Mouse (Mus musculus): ENCODE measurements at regions not wholly inside any gene's neighbourhood (a gene's known extent, or its start where the extent isn't known, plus 50 kb on each side); places are given as distances from the start of the nearest gene placed in this dataset.
"Not testable (repeated sequence)": the region's sequence is repeated elsewhere in the genome, so short reads cannot be mapped to it uniquely, and the experiment has no call there.

DNA sequence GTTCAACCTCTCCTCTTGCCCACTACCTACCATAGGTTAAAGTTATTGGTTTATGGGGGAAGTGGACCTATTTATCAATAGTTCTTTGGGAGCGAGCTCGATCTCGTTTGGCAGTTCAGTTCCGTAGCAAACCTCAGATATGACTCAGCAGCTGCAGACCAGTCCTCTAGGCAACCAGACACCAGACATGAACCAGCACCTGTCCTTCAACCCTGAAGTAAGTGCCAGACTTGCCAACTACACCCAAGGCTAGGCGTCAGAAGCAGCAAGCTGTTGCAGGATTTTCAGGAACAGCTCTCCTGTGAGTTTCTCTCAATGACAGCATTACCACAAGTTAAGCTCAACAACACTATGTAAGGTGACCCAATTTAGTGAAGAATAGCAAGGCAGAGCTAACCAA lies 53.3 kb upstream of the Trdn start:
- no peaks in the 10 kb centered on the region for H3K27me3 ChIP-seq (ENCODE audit: control insufficient read depth, insufficient read depth, low read depth, low read length)
- no peak for ATAC-seq (ENCODE audit: low read depth)
- 75% methylated on average over 5 of the region's 5 CpGs for WGBS
- no peaks in the 10 kb centered on the region for H3K9me3 ChIP-seq (ENCODE audit: control insufficient read depth, low read length)
- no peak overlapping the region for H3K4me2 ChIP-seq (ENCODE audit: low read depth, low read length)
- H3K27ac ChIP-seq (ENCODE audit: low read length) = no peak overlapping the region
- no peak overlapping the region for H3K9ac ChIP-seq (ENCODE audit: low read length)
- H3K4me3 ChIP-seq (ENCODE audit: low read length) = no peak overlapping the region
- H3K36me3 ChIP-seq (ENCODE audit: control insufficient read depth, insufficient read depth, low read length) = no peaks in the 10 kb centered on the region
- no peaks in the 10 kb centered on the region for H3K4me1 ChIP-seq (replicated peaks; ENCODE audit: control insufficient read depth, insufficient read depth, low read length)

DNA sequence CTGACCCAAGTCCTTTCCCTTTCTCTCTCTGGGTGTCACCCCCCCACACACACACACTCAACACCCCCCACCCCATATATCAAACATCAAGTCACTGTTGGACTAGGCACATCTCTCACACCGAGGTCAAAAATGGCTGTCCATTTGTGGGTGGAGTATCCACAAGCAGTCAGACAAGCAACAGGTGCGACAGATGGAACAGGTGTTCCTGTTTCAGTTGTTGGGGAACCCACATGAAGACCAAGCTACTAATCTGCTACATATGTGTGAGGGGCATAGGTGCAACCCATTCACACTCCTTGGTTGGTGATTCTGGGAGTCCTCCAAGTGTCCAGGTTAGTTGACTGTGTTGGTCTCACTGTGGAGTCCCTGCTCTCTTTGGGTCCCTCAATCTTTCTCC lies 58.1 kb upstream of the Trdn start:
- Histone ChIP-seq H3K27me3 (ENCODE audit: control insufficient read depth, insufficient read depth, low read depth, low read length) (no peaks in the 10 kb centered on the region), H3K9ac (ENCODE audit: low read length) (no peak overlapping the region), H3K4me3 (ENCODE audit: low read length) (no peak overlapping the region), H3K27ac (ENCODE audit: low read length) (no peak overlapping the region), H3K9me3 (ENCODE audit: control insufficient read depth, low read length) (no peaks in the 10 kb centered on the region), H3K4me1 (replicated peaks; ENCODE audit: control insufficient read depth, insufficient read depth, low read length) (no peaks in the 10 kb centered on the region), H3K36me3 (ENCODE audit: control insufficient read depth, insufficient read depth, low read length) (no peaks in the 10 kb centered on the region), H3K4me2 (ENCODE audit: low read depth, low read length) (no peak overlapping the region)
- 92% methylated on average over 2 of the region's 2 CpGs for WGBS
- no peak for ATAC-seq (ENCODE audit: low read depth)

DNA sequence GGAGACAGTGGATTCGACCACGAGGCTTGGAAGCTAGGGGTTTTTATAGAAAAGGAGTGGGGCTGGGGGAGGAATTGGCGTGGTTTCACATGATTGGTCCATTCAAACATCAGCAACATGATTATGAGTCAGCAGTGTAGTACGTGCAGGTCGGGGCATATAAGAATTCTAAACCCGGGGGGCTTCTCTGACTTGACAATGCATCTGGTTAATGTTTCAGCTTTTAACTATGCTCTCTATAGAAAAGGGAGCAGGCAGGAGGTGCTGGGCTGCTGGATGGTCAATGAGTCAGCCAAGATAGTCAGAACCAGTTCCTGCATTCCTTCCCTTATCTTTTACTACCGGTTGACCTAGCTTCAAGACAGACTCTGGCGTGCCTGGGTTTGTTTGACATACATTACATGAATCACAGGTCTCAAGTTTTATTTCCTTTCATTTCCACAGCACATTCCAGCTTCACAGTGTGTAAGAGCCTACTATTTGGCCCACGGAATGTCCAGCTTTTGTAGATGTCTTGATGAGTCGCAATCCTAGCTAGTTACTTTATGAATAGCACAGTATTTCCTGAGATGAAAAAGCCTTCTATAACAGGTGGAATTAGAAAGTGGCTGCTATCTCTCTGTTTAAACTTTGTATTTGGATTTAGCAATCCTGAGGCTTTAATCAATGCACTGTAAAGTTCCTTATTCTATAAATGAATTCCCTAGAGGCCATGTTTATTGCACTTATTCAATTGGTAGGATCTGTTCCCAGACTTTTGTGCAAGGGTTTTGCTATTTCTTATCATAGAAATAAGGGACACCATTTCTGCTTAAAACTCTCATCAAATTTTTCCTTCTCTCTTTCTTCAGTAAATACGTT lies 94.7 kb upstream of the Nkain2 start:
- Histone ChIP-seq H3K27me3 (ENCODE audit: control insufficient read depth, insufficient read depth, low read depth, low read length) (no peaks in the 10 kb centered on the region), H3K9ac (ENCODE audit: low read length) (no peak overlapping the region), H3K4me3 (ENCODE audit: low read length) (no peak overlapping the region), H3K27ac (ENCODE audit: low read length) (no peak overlapping the region), H3K9me3 (ENCODE audit: control insufficient read depth, low read length) (no peaks in the 10 kb centered on the region), H3K4me1 (replicated peaks; ENCODE audit: control insufficient read depth, insufficient read depth, low read length) (no peaks in the 10 kb centered on the region), H3K4me2 (ENCODE audit: low read depth, low read length) (no peak overlapping the region), H3K36me3 (ENCODE audit: control insufficient read depth, insufficient read depth, low read length) (no peaks in the 10 kb centered on the region)
- ATAC-seq (ENCODE audit: low read depth) = 0 out of 2 replicates have a peak, but pooled peaks have one; percentile 31
- 53% methylated on average over 11 of the region's 11 CpGs for WGBS

DNA sequence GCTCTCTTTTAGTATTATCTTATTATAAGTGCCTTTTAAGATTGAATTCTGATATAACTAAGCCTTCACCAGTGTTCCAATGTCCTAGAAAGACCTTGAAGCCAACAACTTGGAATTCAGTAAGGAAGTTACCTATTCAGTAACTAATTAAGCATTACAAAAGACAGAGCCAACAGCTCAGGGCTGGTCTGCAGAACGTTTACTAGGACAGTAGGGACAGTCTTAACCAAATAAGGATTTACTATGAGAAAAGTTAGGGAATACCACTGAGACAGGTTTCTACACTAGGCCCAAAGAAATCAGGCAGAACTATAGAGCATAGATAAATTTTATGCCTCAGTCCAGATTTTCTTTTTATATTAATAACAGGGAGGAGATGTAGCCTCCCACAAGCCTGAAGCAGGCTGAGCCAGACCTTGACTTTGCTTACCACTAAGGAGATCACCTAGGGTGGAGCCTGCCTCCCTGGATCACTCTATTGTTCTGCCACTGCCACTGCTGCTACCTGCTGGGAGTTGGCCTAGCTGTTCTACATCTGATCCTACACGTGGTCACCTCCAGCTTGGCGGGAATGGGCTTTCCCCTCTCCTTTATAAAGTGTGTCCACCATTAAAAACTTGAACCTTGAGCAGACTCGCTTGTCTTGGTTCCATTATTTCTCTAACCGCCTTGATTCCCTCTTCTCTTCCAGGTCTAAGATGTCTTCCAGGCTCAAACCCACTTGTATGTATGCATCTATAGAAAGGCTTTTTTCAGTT lies 68.2 kb upstream of the Nkain2 start:
- H3K4me1 ChIP-seq (replicated peaks; ENCODE audit: control insufficient read depth, insufficient read depth, low read length); H3K9me3 ChIP-seq (ENCODE audit: control insufficient read depth, low read length); H3K36me3 ChIP-seq (ENCODE audit: control insufficient read depth, insufficient read depth, low read length); H3K27ac ChIP-seq (ENCODE audit: low read length); H3K4me3 ChIP-seq (ENCODE audit: low read length); H3K4me2 ChIP-seq (ENCODE audit: low read depth, low read length); H3K9ac ChIP-seq (ENCODE audit: low read length); H3K27me3 ChIP-seq (ENCODE audit: control insufficient read depth, insufficient read depth, low read depth, low read length); ATAC-seq (ENCODE audit: low read depth): not testable (repeated sequence)
- 80% methylated on average over 5 of the region's 5 CpGs for WGBS

DNA sequence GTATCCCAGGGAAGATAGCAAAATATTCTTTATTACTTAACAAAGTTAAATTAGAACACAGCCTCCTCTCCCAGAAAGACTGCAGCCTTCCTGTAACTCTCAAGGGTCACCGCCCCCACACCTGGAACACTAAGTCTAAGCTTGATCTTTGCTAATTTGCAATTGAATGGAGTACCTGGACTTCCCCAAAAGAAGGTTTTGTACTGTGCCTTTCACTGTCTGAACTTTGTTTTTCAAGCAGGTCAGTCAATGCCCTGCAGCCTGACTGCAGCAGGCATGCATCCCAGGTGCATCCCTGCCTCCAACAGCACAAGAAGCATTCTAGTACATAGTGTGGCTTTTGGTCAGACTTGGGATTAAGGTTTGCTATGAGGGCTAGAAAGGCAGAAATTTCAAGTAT lies 67.2 kb upstream of the Nkain2 start:
- 79% methylated on average over 1 of the region's 1 CpGs for WGBS
- H3K36me3 ChIP-seq (ENCODE audit: control insufficient read depth, insufficient read depth, low read length); H3K4me3 ChIP-seq (ENCODE audit: low read length); ATAC-seq (ENCODE audit: low read depth); H3K9me3 ChIP-seq (ENCODE audit: control insufficient read depth, low read length); H3K9ac ChIP-seq (ENCODE audit: low read length); H3K27me3 ChIP-seq (ENCODE audit: control insufficient read depth, insufficient read depth, low read depth, low read length); H3K4me1 ChIP-seq (replicated peaks; ENCODE audit: control insufficient read depth, insufficient read depth, low read length); H3K4me2 ChIP-seq (ENCODE audit: low read depth, low read length); H3K27ac ChIP-seq (ENCODE audit: low read length): not testable (repeated sequence)

DNA sequence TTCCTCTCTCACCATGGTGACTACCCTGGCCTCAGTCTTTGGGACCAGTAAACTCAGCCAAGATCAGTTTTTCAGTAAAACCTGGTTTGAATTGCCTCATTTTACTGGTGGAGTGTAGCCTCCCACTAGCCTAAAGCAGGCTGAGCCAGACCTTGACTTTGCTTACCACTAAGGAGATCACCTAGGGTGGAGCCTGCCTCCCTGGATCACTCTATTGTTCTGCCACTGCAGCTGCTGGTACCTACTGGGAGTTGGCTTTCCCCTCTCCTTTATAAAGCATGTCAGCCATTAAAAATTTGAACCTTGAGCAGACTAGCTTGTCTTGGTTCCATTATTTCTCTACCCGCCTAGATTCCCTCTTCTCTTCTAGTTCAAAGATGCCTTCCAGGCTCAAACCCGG lies 63.5 kb upstream of the Nkain2 start:
- not testable (repeated sequence) for H3K36me3 ChIP-seq (ENCODE audit: control insufficient read depth, insufficient read depth, low read length); H3K4me2 ChIP-seq (ENCODE audit: low read depth, low read length); H3K4me3 ChIP-seq (ENCODE audit: low read length); ATAC-seq (ENCODE audit: low read depth); H3K27me3 ChIP-seq (ENCODE audit: control insufficient read depth, insufficient read depth, low read depth, low read length); H3K4me1 ChIP-seq (replicated peaks; ENCODE audit: control insufficient read depth, insufficient read depth, low read length); H3K9me3 ChIP-seq (ENCODE audit: control insufficient read depth, low read length); H3K9ac ChIP-seq (ENCODE audit: low read length); H3K27ac ChIP-seq (ENCODE audit: low read length)
- WGBS = 75% methylated on average over 2 of the region's 2 CpGs

DNA sequence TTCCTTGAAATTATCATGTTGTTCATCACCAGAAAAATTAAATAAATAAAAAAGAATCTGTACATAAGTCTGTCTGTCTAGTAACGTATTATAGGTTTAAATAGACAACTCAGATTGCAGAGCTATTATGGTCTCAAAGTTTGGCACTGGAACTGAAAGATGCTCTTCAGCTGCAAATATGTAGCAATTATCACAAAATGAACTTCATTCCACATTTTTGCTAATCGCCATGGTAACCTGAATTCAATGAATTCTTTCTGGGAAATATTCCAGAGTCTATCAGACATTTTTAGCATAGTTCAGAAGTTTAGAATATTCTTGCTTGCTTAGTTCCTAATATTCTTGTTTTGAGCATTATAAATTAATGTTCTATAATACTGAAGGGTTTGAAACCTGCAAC lies 62.2 kb upstream of the Nkain2 start:
- no peak overlapping the region for H3K4me3 ChIP-seq (ENCODE audit: low read length)
- no peak overlapping the region for H3K9ac ChIP-seq (ENCODE audit: low read length)
- H3K9me3 ChIP-seq (ENCODE audit: control insufficient read depth, low read length) = no peaks in the 10 kb centered on the region; the same call in 1 of the 2 replicates
- H3K4me1 ChIP-seq (replicated peaks; ENCODE audit: control insufficient read depth, insufficient read depth, low read length) = no peaks in the 10 kb centered on the region
- no peak overlapping the region for H3K27ac ChIP-seq (ENCODE audit: low read length)
- H3K27me3 ChIP-seq (ENCODE audit: control insufficient read depth, insufficient read depth, low read depth, low read length) = no peaks in the 10 kb centered on the region
- no peak for ATAC-seq (ENCODE audit: low read depth)
- WGBS = 77% methylated on average over 2 of the region's 2 CpGs
- H3K36me3 ChIP-seq (ENCODE audit: control insufficient read depth, insufficient read depth, low read length) = no peaks in the 10 kb centered on the region
- no peak overlapping the region for H3K4me2 ChIP-seq (ENCODE audit: low read depth, low read length)

DNA sequence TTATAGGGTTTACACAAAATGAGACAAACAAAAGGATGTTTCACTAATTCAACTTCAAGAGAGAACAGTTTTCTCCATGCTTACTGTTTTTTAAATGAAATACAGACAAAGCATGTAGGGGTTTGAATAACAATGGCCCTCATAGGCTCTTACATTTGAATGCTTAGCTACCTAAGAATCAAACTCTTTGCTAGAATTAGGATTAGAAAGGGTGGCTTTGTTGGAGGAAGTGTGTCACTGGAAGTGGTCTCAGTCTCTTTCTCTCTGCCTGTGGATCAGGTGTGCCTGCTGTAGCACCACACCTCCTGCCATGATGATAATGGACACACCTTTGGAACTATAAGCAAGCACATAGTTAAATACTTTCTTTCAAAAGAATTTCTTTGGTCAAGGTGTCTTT lies 52.8 kb upstream of the Nkain2 start:
- H3K9ac ChIP-seq (ENCODE audit: low read length) = no peak overlapping the region
- ATAC-seq (ENCODE audit: low read depth) = no peak
- no peak overlapping the region for H3K4me3 ChIP-seq (ENCODE audit: low read length)
- no peaks in the 10 kb centered on the region for H3K36me3 ChIP-seq (ENCODE audit: control insufficient read depth, insufficient read depth, low read length)
- H3K9me3 ChIP-seq (ENCODE audit: control insufficient read depth, low read length) = no peaks in the 10 kb centered on the region
- H3K27ac ChIP-seq (ENCODE audit: low read length) = no peak overlapping the region
- no peaks in the 10 kb centered on the region for H3K4me1 ChIP-seq (replicated peaks; ENCODE audit: control insufficient read depth, insufficient read depth, low read length)
- no peak overlapping the region for H3K4me2 ChIP-seq (ENCODE audit: low read depth, low read length)
- no peaks in the 10 kb centered on the region for H3K27me3 ChIP-seq (ENCODE audit: control insufficient read depth, insufficient read depth, low read depth, low read length)

Measured in lung, embryonic 16.5 days (tissue).